Mouse (Mus musculus): ENCODE results near the gene Vdac2. TPM values are rescaled to one million over a fixed set of nuclear protein-coding genes. Genes with fewer than 3 reads are reported as not detected.

The Vdac2 gene
- polyA plus RNA-seq, 1 experiment: 242 TPM

DNA sequence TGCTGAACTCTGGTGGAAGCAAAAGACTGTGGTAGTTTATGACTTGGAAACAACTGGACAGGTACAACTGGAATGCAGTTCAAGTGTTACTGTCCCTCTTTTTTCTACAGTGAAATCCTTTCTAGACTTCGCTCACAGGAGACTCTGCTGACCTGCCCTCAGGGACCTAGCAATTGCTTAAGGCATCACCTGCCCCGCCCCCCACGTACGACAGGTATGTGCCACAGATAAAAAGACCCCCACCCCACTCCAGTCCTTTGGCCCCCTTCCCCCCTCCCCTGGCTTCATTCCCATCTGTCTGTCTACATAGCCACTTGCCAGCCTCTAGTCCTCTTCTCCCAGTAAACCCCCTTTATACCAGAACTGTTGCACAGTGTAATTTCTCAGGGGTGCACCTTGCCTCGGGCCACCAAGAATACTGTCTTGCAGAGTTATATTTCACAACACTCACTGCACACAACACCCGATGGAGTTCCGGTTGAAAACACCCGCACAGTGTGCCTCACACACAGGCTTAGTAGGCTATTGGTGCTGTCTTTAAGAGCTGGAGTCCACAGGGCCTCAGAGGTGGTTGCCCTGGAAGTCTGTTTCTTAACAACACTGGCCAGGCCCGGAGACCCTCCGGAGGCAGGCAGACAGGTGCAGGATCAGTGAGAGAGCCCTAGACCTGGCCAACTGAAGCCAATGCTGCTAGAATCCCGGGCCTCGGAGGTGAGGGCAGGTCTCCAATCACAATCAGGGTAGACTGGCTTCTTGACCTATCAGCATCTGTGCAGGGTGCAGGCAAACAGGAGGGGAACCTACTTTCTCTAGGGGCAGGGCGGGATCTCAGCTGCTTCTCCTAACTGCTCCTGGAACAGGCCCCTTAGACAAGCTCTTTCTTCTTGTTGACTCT is 24.7 kb downstream of the Vdac2 start:
- Histone ChIP-seq H3K79me2 (ENCODE audit: control insufficient read depth, insufficient read depth) (no peaks in the 10 kb centered on the region), H3K79me3 (ENCODE audit: low read depth) (peaks cover 2% of the 10 kb centered on the region), H3K4me3 (ENCODE audit: insufficient read depth, poor library complexity, severe bottlenecking) (no peak overlapping the region), H3K36me3 (ENCODE audit: control insufficient read depth, insufficient read depth) (peaks cover 25% of the 10 kb centered on the region), H3K27me3 (ENCODE audit: control insufficient read depth, insufficient read depth, insufficient read length) (no peaks in the 10 kb centered on the region), H3ac (ENCODE audit: control insufficient read depth, insufficient read length, low read depth) (no peak overlapping the region)
- no peak for TF ChIP-seq MYOG (IDR thresholded peaks at IDR 0.05; ENCODE audit: control insufficient read depth, extremely low read depth, insufficient read length)
- no peak for TF ChIP-seq USF1 (IDR thresholded peaks at IDR 0.05; ENCODE audit: low read depth)
- TF ChIP-seq FOSL1 (IDR thresholded peaks at IDR 0.05; ENCODE audit: insufficient read depth, low read length, poor library complexity, severe bottlenecking): no peak
- no peak for TF ChIP-seq MYOD1 (IDR thresholded peaks at IDR 0.05; ENCODE audit: control insufficient read depth, insufficient read length, low read depth)
- TF ChIP-seq MAX (IDR thresholded peaks at IDR 0.05): no peak
- TF ChIP-seq CTCF (IDR thresholded peaks at IDR 0.05; ENCODE audit: control insufficient read depth, insufficient read depth, insufficient read length): no peak
- no peak for TF ChIP-seq CEBPB (IDR thresholded peaks at IDR 0.05; ENCODE audit: low read depth)

GRCm38 (mm10) chr14:21850419-21851127 is 25.5 kb downstream of the Vdac2 start:
- Histone ChIP-seq H3K27me3 (ENCODE audit: control insufficient read depth, insufficient read depth, insufficient read length) (no peaks in the 10 kb centered on the region), H3K79me2 (ENCODE audit: control insufficient read depth, insufficient read depth) (no peaks in the 10 kb centered on the region), H3K36me3 (ENCODE audit: control insufficient read depth, insufficient read depth) (peaks cover 18% of the 10 kb centered on the region), H3K79me3 (ENCODE audit: low read depth) (peaks cover 2% of the 10 kb centered on the region), H3ac (ENCODE audit: control insufficient read depth, insufficient read length, low read depth) (no peak overlapping the region), H3K4me3 (ENCODE audit: insufficient read depth, poor library complexity, severe bottlenecking) (no peak overlapping the region)
- TF ChIP-seq USF1 (IDR thresholded peaks at IDR 0.05; ENCODE audit: low read depth) (no peak), CEBPB (IDR thresholded peaks at IDR 0.05; ENCODE audit: low read depth) (no peak), FOSL1 (IDR thresholded peaks at IDR 0.05; ENCODE audit: insufficient read depth, low read length, poor library complexity, severe bottlenecking) (no peak), CTCF (IDR thresholded peaks at IDR 0.05; ENCODE audit: control insufficient read depth, insufficient read depth, insufficient read length) (no peak), MYOD1 (IDR thresholded peaks at IDR 0.05; ENCODE audit: control insufficient read depth, insufficient read length, low read depth) (no peak), MAX (IDR thresholded peaks at IDR 0.05) (no peak), MYOG (IDR thresholded peaks at IDR 0.05; ENCODE audit: control insufficient read depth, extremely low read depth, insufficient read length) (no peak)

DNA sequence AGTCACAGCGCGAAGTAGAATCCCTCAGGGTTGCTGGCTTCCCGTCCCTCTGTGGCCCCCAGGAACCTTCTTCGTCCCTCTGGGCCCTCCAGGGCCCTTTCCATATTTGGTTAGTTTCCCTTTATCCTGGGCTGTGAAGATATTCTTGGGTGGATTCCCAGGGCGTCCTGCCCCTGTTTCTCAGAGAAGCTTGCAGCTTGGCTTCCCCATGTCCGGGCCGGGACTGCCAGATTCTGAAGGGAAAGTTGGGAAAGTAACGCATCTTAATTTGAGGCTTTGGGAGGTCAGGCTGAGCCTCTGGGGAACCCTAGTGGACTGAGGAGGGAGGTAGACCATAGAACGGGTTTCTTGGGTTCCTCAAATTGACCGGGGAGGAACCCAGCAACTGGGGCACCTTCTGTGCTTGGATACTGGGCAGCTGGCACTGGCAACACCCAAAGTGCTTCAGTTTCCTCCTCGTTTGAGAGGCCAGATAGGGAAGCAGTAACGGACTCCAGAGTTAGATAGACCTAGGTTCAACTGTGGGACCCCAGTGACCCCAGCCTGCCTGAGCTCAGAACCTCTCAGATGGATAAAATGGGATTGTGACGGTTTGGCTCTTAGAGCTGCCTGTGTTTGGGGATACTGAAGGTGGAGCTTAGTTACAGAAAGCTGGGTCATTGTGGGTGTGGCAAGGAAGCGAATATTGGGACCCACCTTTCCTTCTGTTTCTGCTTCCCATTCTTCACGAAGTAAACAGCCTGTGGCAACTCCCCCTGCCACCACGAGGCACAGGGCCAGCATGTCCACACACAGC is 27.2 kb downstream of the Vdac2 start:
- no peak for TF ChIP-seq USF1 (IDR thresholded peaks at IDR 0.05; ENCODE audit: low read depth)
- TF ChIP-seq MYOG (IDR thresholded peaks at IDR 0.05; ENCODE audit: control insufficient read depth, extremely low read depth, insufficient read length): no peak
- no peak for TF ChIP-seq CTCF (IDR thresholded peaks at IDR 0.05; ENCODE audit: control insufficient read depth, insufficient read depth, insufficient read length)
- no peak for TF ChIP-seq MAX (IDR thresholded peaks at IDR 0.05)
- TF ChIP-seq FOSL1 (IDR thresholded peaks at IDR 0.05; ENCODE audit: insufficient read depth, low read length, poor library complexity, severe bottlenecking): no peak
- no peak for TF ChIP-seq MYOD1 (IDR thresholded peaks at IDR 0.05; ENCODE audit: control insufficient read depth, insufficient read length, low read depth)
- TF ChIP-seq CEBPB (IDR thresholded peaks at IDR 0.05; ENCODE audit: low read depth): no peak
- no peaks in the 10 kb centered on the region for H3K27me3 ChIP-seq (ENCODE audit: control insufficient read depth, insufficient read depth, insufficient read length)

DNA sequence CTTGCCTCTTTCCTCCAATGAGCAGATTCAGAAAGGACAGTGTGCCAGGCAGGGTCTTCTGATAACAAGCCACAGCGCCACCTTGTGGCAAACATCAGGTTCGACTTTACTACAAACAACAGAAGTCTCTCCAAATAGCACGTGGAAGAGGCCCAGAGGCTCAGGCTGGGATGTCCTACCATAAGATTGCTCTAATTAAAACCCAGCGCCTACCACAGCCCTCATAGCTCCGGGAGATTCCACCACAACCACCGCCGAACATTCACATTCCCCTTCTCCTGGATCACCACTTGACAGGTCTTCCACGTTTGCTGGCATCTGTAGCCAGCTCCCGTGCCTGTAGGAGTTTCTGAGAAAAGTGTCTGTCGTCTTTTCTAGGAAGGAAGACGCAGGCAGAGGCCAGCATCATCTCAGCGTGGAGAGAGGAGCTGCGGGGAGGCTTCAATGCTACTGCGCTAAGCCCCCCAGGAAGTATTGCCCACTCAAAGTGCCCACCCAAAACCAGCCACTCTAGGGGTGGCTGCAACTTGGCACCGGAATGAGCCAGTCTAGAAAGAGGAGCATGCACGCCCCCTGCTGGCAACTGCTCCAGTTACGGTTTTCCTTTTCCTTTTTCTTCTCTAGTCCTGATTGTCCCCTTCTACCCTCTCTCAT is 28.5 kb downstream of the Vdac2 start:
- Histone ChIP-seq H3K79me2 (ENCODE audit: control insufficient read depth, insufficient read depth) (no peaks in the 10 kb centered on the region), H3K4me3 (ENCODE audit: insufficient read depth, poor library complexity, severe bottlenecking) (no peak overlapping the region), H3K36me3 (ENCODE audit: control insufficient read depth, insufficient read depth) (no peaks in the 10 kb centered on the region), H3K27me3 (ENCODE audit: control insufficient read depth, insufficient read depth, insufficient read length) (no peaks in the 10 kb centered on the region), H3K79me3 (ENCODE audit: low read depth) (no peaks in the 10 kb centered on the region), H3ac (ENCODE audit: control insufficient read depth, insufficient read length, low read depth) (no peak overlapping the region)
- no peak for TF ChIP-seq FOSL1 (IDR thresholded peaks at IDR 0.05; ENCODE audit: insufficient read depth, low read length, poor library complexity, severe bottlenecking)
- no peak for TF ChIP-seq MYOG (IDR thresholded peaks at IDR 0.05; ENCODE audit: control insufficient read depth, extremely low read depth, insufficient read length)
- no peak for TF ChIP-seq USF1 (IDR thresholded peaks at IDR 0.05; ENCODE audit: low read depth)
- TF ChIP-seq MAX (IDR thresholded peaks at IDR 0.05): peak; percentile 60
- no peak for TF ChIP-seq MYOD1 (IDR thresholded peaks at IDR 0.05; ENCODE audit: control insufficient read depth, insufficient read length, low read depth)
- TF ChIP-seq CTCF (IDR thresholded peaks at IDR 0.05; ENCODE audit: control insufficient read depth, insufficient read depth, insufficient read length): peak; percentile 59
- no peak for TF ChIP-seq CEBPB (IDR thresholded peaks at IDR 0.05; ENCODE audit: low read depth)

More for the DNA sequence above, 27.2 kb downstream of the Vdac2 start:
- peaks cover 1% of the 10 kb centered on the region for H3K36me3 ChIP-seq (ENCODE audit: control insufficient read depth, insufficient read depth)
- no peaks in the 10 kb centered on the region for H3K79me2 ChIP-seq (ENCODE audit: control insufficient read depth, insufficient read depth)
- H3K79me3 ChIP-seq (ENCODE audit: low read depth): no peaks in the 10 kb centered on the region
- no peak overlapping the region for H3K4me3 ChIP-seq (ENCODE audit: insufficient read depth, poor library complexity, severe bottlenecking)
- no peak overlapping the region for H3ac ChIP-seq (ENCODE audit: control insufficient read depth, insufficient read length, low read depth)
